Mouse (Mus musculus) ES-E14 (cell line): ENCODE measurements around the gene Cox17.

Experiments
- CHD2 ChIP-seq: IDR thresholded peaks from 2 replicates; pipeline ENCODE4 v1.6.1; 2014; ENCODE audit warnings: mild to moderate bottlenecking, low read depth, low read length, inconsistent platforms
- HCFC1 ChIP-seq: IDR thresholded peaks from 2 replicates; pipeline ENCODE4 v1.6.1; 2012; ENCODE audit warnings: low read length, inconsistent platforms, borderline replicate concordance; ENCODE audit not compliant: insufficient read depth
- ZC3H11A ChIP-seq: IDR thresholded peaks from 2 replicates; pipeline ENCODE4 v1.6.1; 2012; ENCODE audit warnings: low read depth, mild to moderate bottlenecking, inconsistent platforms, low read length, borderline replicate concordance

DNA sequence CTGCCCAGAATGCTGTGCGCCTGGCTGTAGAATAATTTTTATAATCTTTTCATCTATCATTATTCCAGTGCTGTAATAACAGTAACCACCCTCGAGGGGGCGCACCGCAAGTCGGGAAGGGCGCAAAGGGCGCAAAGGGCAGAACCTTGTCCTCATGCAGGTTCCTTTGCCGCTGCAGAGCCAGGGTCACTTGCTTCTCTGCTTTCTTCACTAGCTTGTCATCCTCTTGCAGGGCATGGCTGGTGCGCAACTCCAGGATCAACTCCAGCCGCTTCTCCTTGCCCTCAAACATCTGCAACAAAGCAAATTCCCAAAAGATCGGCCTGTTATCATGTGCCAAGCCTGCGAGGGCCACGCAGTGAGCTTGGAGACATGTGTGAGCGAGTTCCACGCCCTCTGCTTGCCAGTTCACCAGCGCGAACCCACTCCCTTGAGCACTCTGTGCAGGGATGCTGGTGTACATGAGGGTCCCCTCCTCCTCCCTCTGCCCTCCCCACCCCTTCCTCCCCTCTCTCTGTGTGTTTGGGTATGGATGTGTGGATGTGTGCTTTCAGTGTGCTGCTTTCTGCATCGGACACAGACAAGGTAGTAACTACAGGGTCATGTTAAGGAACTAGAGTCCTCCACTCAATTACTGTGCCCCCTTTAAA is 40.1 kb upstream of the Cox17 start:
- TF ChIP-seq CHD2, result no peak
- 0 out of 2 replicates have a peak, but pooled peaks have one; percentile 35 for TF ChIP-seq HCFC1
- 0 out of 2 replicates have a peak, but pooled peaks have one; percentile 24 for TF ChIP-seq ZC3H11A
